Mouse (Mus musculus) lung, postnatal 0 days (tissue): ENCODE data around the gene Kcnk6. TPM values are rescaled to one million over a fixed set of nuclear protein-coding genes. Genes with fewer than 3 reads are reported as not detected.
A peak's percentile ranks its signal among the peaks of the same experiment; 100 is the strongest.

Experiments used
- ATAC-seq: fragments of 200-750 bp; cut with Nextera tagmentation; 2 replicates; pipeline ENCODE4 v1.8.0; 2017; ENCODE audit warnings: moderate library complexity
- DNase-seq: peaks from one replicate; pipeline ENCODE4 v3.0.0-alpha.2; 2016; ENCODE audit warnings: low spot score
- H3K27ac ChIP-seq: fragments of 300-500 bp; sonication (generic); 2 replicates; pipeline ENCODE4 v1.5.1; 2014; ENCODE audit warnings: antibody characterized with exemption, mild to moderate bottlenecking, low read length, mixed read lengths
- H3K27me3 ChIP-seq: fragments of 300-500 bp; sonication (generic); replicated peaks from 2 replicates; pipeline ENCODE4 v1.6.1; 2014; ENCODE audit warnings: low read length, mixed read lengths; ENCODE audit not compliant: insufficient read depth
- H3K36me3 ChIP-seq: fragments of 300-500 bp; sonication (generic); 2 replicates; pipeline ENCODE4 v1.6.1; 2014; ENCODE audit warnings: low read length, mixed read lengths; ENCODE audit not compliant: insufficient read depth
- H3K4me1 ChIP-seq: fragments of 300-500 bp; sonication (generic); 2 replicates; pipeline ENCODE4 v1.6.1; 2014; ENCODE audit warnings: antibody characterized with exemption, low read depth, low read length, mixed read lengths; ENCODE audit not compliant: insufficient read depth
- H3K4me2 ChIP-seq: fragments of 300-500 bp; sonication (generic); replicated peaks from 2 replicates; pipeline ENCODE4 v1.6.1; 2014; ENCODE audit warnings: low read depth, mild to moderate bottlenecking, low read length, moderate library complexity, mixed read lengths
- H3K4me3 ChIP-seq: fragments of 300-500 bp; sonication (generic); 2 replicates; pipeline ENCODE4 v1.5.1; 2014; ENCODE audit warnings: low read depth, low read length
- H3K9ac ChIP-seq: fragments of 300-500 bp; sonication (generic); replicated peaks from 2 replicates; pipeline ENCODE4 v1.6.1; 2014; ENCODE audit warnings: low read depth, mild to moderate bottlenecking
- H3K9me3 ChIP-seq: fragments of 300-500 bp; sonication (generic); 2 replicates; pipeline ENCODE4 v1.6.1; 2016; ENCODE audit warnings: low read length, mixed read lengths
- CTCF ChIP-seq: IDR thresholded peaks from 2 replicates; pipeline ENCODE4 v1.5.1; 2016; ENCODE audit warnings: antibody characterized with exemption, mild to moderate bottlenecking
- EP300 ChIP-seq: IDR thresholded peaks from 2 replicates; pipeline ENCODE4 v1.6.1; 2016; ENCODE audit warnings: antibody characterized with exemption, mild to moderate bottlenecking, control low read depth
- WGBS: fragments of 180-500 bp; shearing (Covaris S2); extraction: QIAGEN DNeasy Blood & Tissue Kit; methylation state at CpG from one replicate; pipeline ENCODE4 v1.1.7; 2014; 5-methylcytosine and 5-hydroxymethylcytosine counted together
- polyA plus RNA-seq: library from polyadenylated mRNA; unstranded; fragments of >200 nt; fragmentation: Nextera tagmentation; extraction: Ambion mirVana; gene quantifications from 2 replicates; pipeline ENCODE4 v1.2.1, GENCODE M21; 2015

Gene Kcnk6
- polyA plus RNA-seq, 1 experiment from 2014 or later = 2.4 TPM

GRCm38 (mm10) chr7:29230560-29230959, 1.8 kb downstream of the Kcnk6 start:
- no peak for ATAC-seq
- no peak overlapping the region for H3K4me3 ChIP-seq
- TF ChIP-seq EP300 = peak; percentile 50; the same call in 1 of the 2 replicates
- no peak for TF ChIP-seq CTCF
- WGBS = 42% methylated on average over 3 of the region's 3 CpGs
- no peaks in the 10 kb centered on the region for H3K4me1 ChIP-seq
- no peak overlapping the region for H3K27ac ChIP-seq
- H3K4me2 ChIP-seq = peak overlapping the region; percentile 12; the same call in 1 of the 2 replicates
- no peaks in the 10 kb centered on the region for H3K9me3 ChIP-seq
- no peak for DNase-seq
- H3K36me3 ChIP-seq = no peaks in the 10 kb centered on the region
- H3K9ac ChIP-seq = no peak overlapping the region
- H3K27me3 ChIP-seq = no peaks in the 10 kb centered on the region

- DNase-seq (no peak), ATAC-seq (no peak)
- H3K27ac ChIP-seq = no peak overlapping the region
- H3K4me1 ChIP-seq = no peaks in the 10 kb centered on the region
- no peak overlapping the region for H3K9ac ChIP-seq
- no peak overlapping the region for H3K4me2 ChIP-seq
- H3K27me3 ChIP-seq = no peaks in the 10 kb centered on the region
- no peaks in the 10 kb centered on the region for H3K9me3 ChIP-seq
- TF ChIP-seq EP300 = no peak
- TF ChIP-seq CTCF = no peak
- H3K4me3 ChIP-seq = no peak overlapping the region
- WGBS = 70% methylated on average over 4 of the region's 4 CpGs
- H3K36me3 ChIP-seq = peaks cover 3% of the 10 kb centered on the region; the same call in 1 of the 2 replicates
Observed at GRCm38 (mm10) chr7:29228202-29228601, 4.1 kb downstream of the Kcnk6 start.

DNA sequence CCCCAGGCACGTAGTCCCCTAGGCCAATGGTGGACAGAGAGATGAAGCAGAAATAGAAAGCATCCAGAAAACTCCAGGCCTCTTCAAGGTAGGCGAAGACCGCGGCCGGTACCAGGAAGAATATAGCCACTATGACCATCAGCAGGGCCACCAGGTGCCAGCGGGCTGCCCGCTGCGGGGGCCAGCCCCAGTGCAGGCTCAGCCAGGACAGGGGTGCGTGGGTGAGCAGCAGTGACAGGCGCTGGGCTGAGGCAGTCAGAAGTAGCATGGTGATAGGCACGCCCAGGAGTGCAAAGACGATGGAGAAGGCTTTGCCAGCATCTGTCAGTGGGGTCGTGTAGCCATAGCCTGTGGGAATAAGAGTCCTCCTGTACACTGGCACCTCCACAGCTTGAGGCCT, 6.8 kb downstream of the Kcnk6 start:
- Histone ChIP-seq H3K4me2 (no peak overlapping the region), H3K27me3 (no peaks in the 10 kb centered on the region), H3K4me3 (no peak overlapping the region), H3K36me3 (peaks cover 5% of the 10 kb centered on the region; the same call in 1 of the 2 replicates), H3K9ac (no peak overlapping the region), H3K9me3 (no peaks in the 10 kb centered on the region), H3K27ac (no peak overlapping the region), H3K4me1 (no peaks in the 10 kb centered on the region)
- no peak; the same call in 1 of the 2 replicates for ATAC-seq
- WGBS = 66% methylated on average over 13 of the region's 13 CpGs
- no peak for TF ChIP-seq CTCF
- TF ChIP-seq EP300 = no peak
- no peak for DNase-seq

- DNase-seq (no peak), ATAC-seq (no peak)
- Histone ChIP-seq H3K9me3 (0 out of 2 replicates have a peak, but pooled peaks cover 6% of the 10 kb centered on the region), H3K4me2 (no peak overlapping the region), H3K4me1 (no peaks in the 10 kb centered on the region), H3K9ac (no peak overlapping the region), H3K27me3 (no peaks in the 10 kb centered on the region), H3K36me3 (peaks cover 5% of the 10 kb centered on the region; the same call in 1 of the 2 replicates), H3K27ac (no peak overlapping the region), H3K4me3 (no peak overlapping the region)
- TF ChIP-seq EP300 (no peak), CTCF (no peak)
- 21% methylated on average over 16 of the region's 16 CpGs for WGBS
Observed at GRCm38 (mm10) chr7:29224756-29225394, 7.4 kb downstream of the Kcnk6 start.

DNA sequence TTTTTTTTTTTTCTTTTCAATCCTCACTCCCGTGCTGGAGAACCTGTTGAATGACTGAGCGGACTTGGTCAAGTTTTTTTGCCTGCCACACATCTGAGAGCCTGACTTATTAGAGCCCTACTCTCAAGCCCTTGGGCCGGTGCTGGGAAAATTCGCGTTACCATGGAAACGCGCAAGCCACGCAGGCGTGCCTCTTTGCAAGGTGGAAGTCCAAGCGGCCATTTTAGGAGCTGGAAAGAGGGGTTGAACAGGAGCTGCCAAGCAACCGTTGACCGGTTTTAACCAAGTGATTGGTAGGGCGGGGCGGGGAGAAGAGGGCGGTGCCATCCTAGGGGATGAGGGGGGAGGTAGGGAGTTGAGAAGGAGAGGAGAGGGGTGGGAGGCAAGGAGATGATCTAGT, 17.5 kb downstream of the Kcnk6 start:
- H3K4me2 ChIP-seq = no peak overlapping the region
- no peaks in the 10 kb centered on the region for H3K27me3 ChIP-seq
- no peak overlapping the region for H3K4me3 ChIP-seq
- no peak overlapping the region for H3K27ac ChIP-seq
- no peak for ATAC-seq
- 45% methylated on average over 15 of the region's 15 CpGs for whole genome bisulfite sequencing
- no peaks in the 10 kb centered on the region for H3K36me3 ChIP-seq
- no peak for DNase-seq
- H3K9me3 ChIP-seq = 0 out of 2 replicates have a peak, but pooled peaks cover 6% of the 10 kb centered on the region
- no peak overlapping the region for H3K9ac ChIP-seq
- TF ChIP-seq CTCF = no peak
- TF ChIP-seq EP300 = no peak
- H3K4me1 ChIP-seq = no peaks in the 10 kb centered on the region

DNA sequence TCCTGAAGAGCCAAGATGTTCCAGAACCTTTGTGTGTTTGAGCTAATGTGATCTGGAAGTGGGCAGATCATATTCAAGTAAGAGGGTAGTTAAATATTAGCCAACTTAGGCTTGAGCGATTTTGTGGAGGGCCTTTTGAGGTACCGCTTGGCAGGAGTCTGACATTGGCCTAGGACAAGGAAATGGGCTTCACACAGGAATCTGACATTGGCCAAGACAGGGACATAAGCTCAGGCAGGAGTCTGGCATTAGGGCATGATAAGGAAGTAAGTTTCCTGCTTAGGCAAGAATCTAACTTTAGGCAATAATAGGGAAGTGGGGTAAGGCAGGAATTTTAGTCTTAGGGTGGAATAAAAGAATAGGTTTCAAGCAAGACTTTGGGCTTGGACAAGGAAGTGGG, 18.1 kb downstream of the Kcnk6 start:
- H3K4me1 ChIP-seq = no peaks in the 10 kb centered on the region
- no peak overlapping the region for H3K9ac ChIP-seq
- peak; percentile 63 for DNase-seq
- TF ChIP-seq CTCF (no peak), EP300 (no peak)
- no peak overlapping the region for H3K4me3 ChIP-seq
- peak; percentile 21 for ATAC-seq
- no peaks in the 10 kb centered on the region for H3K36me3 ChIP-seq
- no peaks in the 10 kb centered on the region for H3K27me3 ChIP-seq
- no peak overlapping the region for H3K4me2 ChIP-seq
- H3K27ac ChIP-seq = no peak overlapping the region
- 0 out of 2 replicates have a peak, but pooled peaks cover under 1% of the 10 kb centered on the region for H3K9me3 ChIP-seq
- 46% methylated on average over 2 of the region's 2 CpGs for WGBS
